Mouse (Mus musculus): ENCODE measurements at regions not wholly inside any gene's neighbourhood (a gene's known extent, or its start where the extent isn't known, plus 50 kb on each side); places are given as distances from the start of the nearest gene placed in this dataset.

DNA sequence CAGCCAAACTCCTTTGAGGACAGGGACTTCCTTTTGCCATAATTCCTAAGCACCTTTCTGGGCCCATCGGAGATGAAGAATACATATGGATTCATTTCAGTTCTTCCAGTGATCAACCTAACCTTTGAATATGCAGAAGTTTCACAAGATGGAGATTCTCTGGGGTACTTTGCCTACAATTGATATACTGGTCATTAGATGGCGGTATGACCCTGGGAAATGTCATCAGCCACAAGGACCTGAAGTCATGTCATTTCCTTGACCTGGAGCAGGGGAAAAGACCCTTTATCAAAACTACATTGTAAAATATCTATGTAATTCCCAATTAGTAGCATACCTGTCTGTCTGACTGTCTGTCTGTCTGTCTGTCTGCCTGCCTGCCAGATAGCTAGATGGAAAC is 164.0 kb upstream of the Slc24a3 start:
- H3K4me2 ChIP-seq, result no peak overlapping the region
- ATAC-seq (ENCODE audit: borderline replicate concordance, extremely low read depth, low FRiP score, low TSS enrichment), result no peak
- H3K27me3 ChIP-seq, result no peaks in the 10 kb centered on the region
- WGBS, result 71% methylated on average over 2 of the region's 2 CpGs
- H3K4me1 ChIP-seq, result no peaks in the 10 kb centered on the region
- no peak overlapping the region for H3K9ac ChIP-seq
- no peaks in the 10 kb centered on the region for H3K36me3 ChIP-seq
- H3K9me3 ChIP-seq, result no peaks in the 10 kb centered on the region
- H3K27ac ChIP-seq, result no peak overlapping the region
- no peak overlapping the region for H3K4me3 ChIP-seq

GRCm38 (mm10) chr2:145010674-145011073 is 156.9 kb upstream of the Slc24a3 start:
- H3K27me3 ChIP-seq, result no peaks in the 10 kb centered on the region
- no peak for ATAC-seq (ENCODE audit: borderline replicate concordance, extremely low read depth, low FRiP score, low TSS enrichment)

DNA sequence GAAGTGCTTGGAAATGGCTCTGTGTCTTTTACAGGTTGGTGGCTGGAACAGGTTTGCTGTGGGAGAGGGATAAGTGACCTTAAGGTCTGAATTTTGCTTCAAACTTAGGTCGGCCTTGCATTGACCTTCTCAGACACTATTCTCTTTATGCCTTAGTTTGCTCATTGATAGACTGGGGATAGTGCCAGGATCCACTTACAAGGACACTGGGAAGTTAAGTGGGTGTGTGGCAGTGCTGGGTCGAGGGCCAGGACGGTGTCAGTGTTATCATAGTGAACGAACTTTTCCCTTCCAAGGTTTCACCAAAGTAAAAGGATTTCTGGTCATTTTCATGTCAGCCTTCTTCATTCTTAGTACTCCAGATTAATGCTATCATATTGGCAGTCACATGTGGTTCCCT is 156.3 kb upstream of the Slc24a3 start:
- no peaks in the 10 kb centered on the region for H3K36me3 ChIP-seq
- H3K4me2 ChIP-seq, result no peak overlapping the region
- no peak overlapping the region for H3K4me3 ChIP-seq
- H3K9ac ChIP-seq, result no peak overlapping the region
- H3K4me1 ChIP-seq, result no peaks in the 10 kb centered on the region
- no peak for ATAC-seq (ENCODE audit: borderline replicate concordance, extremely low read depth, low FRiP score, low TSS enrichment)
- WGBS, result 63% methylated on average over 4 of the region's 4 CpGs
- no peaks in the 10 kb centered on the region for H3K27me3 ChIP-seq
- no peak overlapping the region for H3K27ac ChIP-seq
- H3K9me3 ChIP-seq, result no peaks in the 10 kb centered on the region

More at GRCm38 (mm10) chr2:145010674-145011073, 156.9 kb upstream of the Slc24a3 start:
- H3K27ac ChIP-seq, result no peak overlapping the region
- H3K4me1 ChIP-seq, result no peaks in the 10 kb centered on the region
- no peak overlapping the region for H3K4me3 ChIP-seq
- no peak overlapping the region for H3K9ac ChIP-seq
- no peaks in the 10 kb centered on the region for H3K9me3 ChIP-seq
- no peaks in the 10 kb centered on the region for H3K36me3 ChIP-seq
- no peak overlapping the region for H3K4me2 ChIP-seq

DNA sequence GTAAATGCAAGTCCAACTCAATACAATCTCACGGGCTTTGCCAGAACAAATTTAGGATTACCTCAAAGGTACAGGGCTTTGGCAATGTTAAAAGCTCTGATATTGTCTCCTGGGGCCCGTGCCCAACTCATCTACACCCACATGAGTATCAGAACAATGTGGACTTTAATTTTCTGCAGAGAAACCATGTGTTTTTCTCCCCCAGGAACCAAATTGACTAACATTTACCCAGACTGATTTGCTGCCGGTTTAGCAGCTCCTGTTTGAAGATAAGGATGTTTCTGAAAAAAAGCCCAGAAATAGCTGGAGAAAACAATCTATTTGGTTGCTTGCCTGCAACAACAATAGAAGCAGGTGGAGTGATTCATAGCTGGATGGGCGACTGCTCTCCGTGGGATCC is 151.6 kb upstream of the Slc24a3 start:
- 60% methylated on average over 5 of the region's 5 CpGs for WGBS
- ATAC-seq (ENCODE audit: borderline replicate concordance, extremely low read depth, low FRiP score, low TSS enrichment), result no peak
- H3K27me3 ChIP-seq, result no peaks in the 10 kb centered on the region

GRCm38 (mm10) chr2:145016939-145017338 is 150.6 kb upstream of the Slc24a3 start:
- H3K9me3 ChIP-seq, result no peaks in the 10 kb centered on the region
- H3K36me3 ChIP-seq, result no peaks in the 10 kb centered on the region
- no peaks in the 10 kb centered on the region for H3K27me3 ChIP-seq
- no peak overlapping the region for H3K4me2 ChIP-seq
- no peak overlapping the region for H3K9ac ChIP-seq
- ATAC-seq (ENCODE audit: borderline replicate concordance, extremely low read depth, low FRiP score, low TSS enrichment), result no peak
- H3K27ac ChIP-seq, result no peak overlapping the region
- no peaks in the 10 kb centered on the region for H3K4me1 ChIP-seq
- no peak overlapping the region for H3K4me3 ChIP-seq

More for the DNA sequence above, 151.6 kb upstream of the Slc24a3 start:
- Histone ChIP-seq H3K4me3 (no peak overlapping the region), H3K4me2 (no peak overlapping the region), H3K4me1 (no peaks in the 10 kb centered on the region), H3K9me3 (no peaks in the 10 kb centered on the region), H3K36me3 (no peaks in the 10 kb centered on the region), H3K27ac (no peak overlapping the region), H3K9ac (no peak overlapping the region)

- no peaks in the 10 kb centered on the region for H3K36me3 ChIP-seq
- H3K4me3 ChIP-seq, result no peak overlapping the region
- H3K4me1 ChIP-seq, result no peaks in the 10 kb centered on the region
- no peak for ATAC-seq (ENCODE audit: borderline replicate concordance, extremely low read depth, low FRiP score, low TSS enrichment)
- H3K27me3 ChIP-seq, result no peaks in the 10 kb centered on the region
- 39% methylated on average over 2 of the region's 2 CpGs for WGBS
- H3K9ac ChIP-seq, result no peak overlapping the region
- H3K27ac ChIP-seq, result no peak overlapping the region
- no peaks in the 10 kb centered on the region for H3K9me3 ChIP-seq
- no peak overlapping the region for H3K4me2 ChIP-seq
These were observed 149.9 kb upstream of the Slc24a3 start for GRCm38 (mm10) chr2:145017625-145018167.

DNA sequence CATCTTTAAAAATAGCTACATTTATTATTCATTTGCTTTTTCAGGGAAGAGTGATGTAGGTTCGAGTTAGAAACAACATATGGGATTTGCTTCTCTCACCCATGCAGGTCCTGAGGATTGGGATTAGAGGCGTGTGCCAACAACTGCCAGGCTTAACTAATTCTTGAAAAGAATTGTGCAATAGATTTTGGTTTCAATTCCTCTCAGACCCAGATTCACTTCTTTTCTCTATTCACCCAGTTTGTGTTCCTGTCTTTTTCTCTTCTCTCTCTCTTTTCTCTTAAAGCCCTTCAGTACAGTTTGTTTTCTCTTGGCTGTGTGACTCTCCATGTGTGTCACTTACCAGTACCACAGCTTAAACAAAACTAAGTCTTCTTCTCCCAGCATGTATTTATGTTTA is 119.8 kb upstream of the Slc24a3 start:
- H3K36me3 ChIP-seq, result no peaks in the 10 kb centered on the region
- 56% methylated on average over 2 of the region's 2 CpGs for WGBS
- H3K27me3 ChIP-seq, result no peaks in the 10 kb centered on the region
- no peak for ATAC-seq (ENCODE audit: borderline replicate concordance, extremely low read depth, low FRiP score, low TSS enrichment)
- H3K4me1 ChIP-seq, result no peaks in the 10 kb centered on the region
- H3K4me2 ChIP-seq, result no peak overlapping the region
- H3K4me3 ChIP-seq, result no peak overlapping the region
- no peak overlapping the region for H3K9ac ChIP-seq
- no peak overlapping the region for H3K27ac ChIP-seq
- H3K9me3 ChIP-seq, result no peaks in the 10 kb centered on the region

DNA sequence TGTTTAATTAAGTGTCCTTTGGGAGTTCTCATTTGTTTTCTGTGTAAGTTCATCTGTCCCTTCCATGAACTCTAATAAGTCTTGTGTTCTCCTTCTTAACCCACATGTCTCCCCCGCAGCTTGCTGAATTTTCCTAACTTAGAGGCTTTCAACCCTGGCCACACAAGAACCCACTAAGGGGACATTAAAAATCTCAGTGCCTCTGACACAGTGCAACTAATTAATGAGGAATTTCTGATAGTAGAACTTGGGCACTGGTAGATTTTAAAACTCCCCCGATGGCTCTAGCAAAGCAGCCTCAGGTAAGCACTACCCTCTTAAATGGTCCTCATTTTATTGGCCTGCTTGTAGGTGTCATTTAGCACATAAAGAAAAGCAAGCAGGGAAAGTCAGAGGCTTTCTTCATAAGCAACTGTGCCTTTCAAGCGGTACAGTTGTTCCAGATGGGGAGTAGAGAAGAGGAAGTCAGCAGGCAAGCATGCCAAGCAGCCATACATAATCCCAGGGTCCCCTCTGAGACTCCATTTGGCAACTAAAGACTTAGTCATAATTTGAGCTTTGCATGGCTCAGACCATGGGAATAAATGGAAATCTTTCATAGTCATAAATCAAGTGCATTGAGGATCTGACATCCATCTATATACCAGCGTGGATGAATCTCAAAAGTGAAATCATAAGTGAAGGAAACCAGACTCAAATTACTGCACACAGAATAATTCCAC is 117.7 kb upstream of the Slc24a3 start:
- H3K9ac ChIP-seq, result no peak overlapping the region
- H3K4me2 ChIP-seq, result no peak overlapping the region
- no peaks in the 10 kb centered on the region for H3K4me1 ChIP-seq
- no peaks in the 10 kb centered on the region for H3K27me3 ChIP-seq
- H3K36me3 ChIP-seq, result no peaks in the 10 kb centered on the region
- no peak for ATAC-seq (ENCODE audit: borderline replicate concordance, extremely low read depth, low FRiP score, low TSS enrichment)
- H3K4me3 ChIP-seq, result no peak overlapping the region
- H3K9me3 ChIP-seq, result no peaks in the 10 kb centered on the region
- no peak overlapping the region for H3K27ac ChIP-seq
- 75% methylated on average over 4 of the region's 4 CpGs for WGBS

- H3K4me3 ChIP-seq, result no peak overlapping the region
- H3K27me3 ChIP-seq, result no peaks in the 10 kb centered on the region
- no peak for ATAC-seq (ENCODE audit: borderline replicate concordance, extremely low read depth, low FRiP score, low TSS enrichment)
- H3K36me3 ChIP-seq, result no peaks in the 10 kb centered on the region
- no peak overlapping the region for H3K27ac ChIP-seq
- H3K9ac ChIP-seq, result no peak overlapping the region
- WGBS, result 68% methylated on average over 2 of the region's 2 CpGs
- no peaks in the 10 kb centered on the region for H3K4me1 ChIP-seq
- H3K9me3 ChIP-seq, result no peaks in the 10 kb centered on the region
- no peak overlapping the region for H3K4me2 ChIP-seq
These were observed 115.1 kb upstream of the Slc24a3 start for GRCm38 (mm10) chr2:145052405-145052804.

- Histone ChIP-seq H3K9ac (no peak overlapping the region), H3K4me2 (no peak overlapping the region), H3K36me3 (no peaks in the 10 kb centered on the region), H3K27ac (no peak overlapping the region), H3K4me3 (no peak overlapping the region), H3K27me3 (no peaks in the 10 kb centered on the region), H3K4me1 (no peaks in the 10 kb centered on the region), H3K9me3 (no peaks in the 10 kb centered on the region)
- 70% methylated on average over 3 of the region's 3 CpGs for WGBS
- ATAC-seq (ENCODE audit: borderline replicate concordance, extremely low read depth, low FRiP score, low TSS enrichment), result no peak
These were observed 111.3 kb upstream of the Slc24a3 start for GRCm38 (mm10) chr2:145056219-145056618.

DNA sequence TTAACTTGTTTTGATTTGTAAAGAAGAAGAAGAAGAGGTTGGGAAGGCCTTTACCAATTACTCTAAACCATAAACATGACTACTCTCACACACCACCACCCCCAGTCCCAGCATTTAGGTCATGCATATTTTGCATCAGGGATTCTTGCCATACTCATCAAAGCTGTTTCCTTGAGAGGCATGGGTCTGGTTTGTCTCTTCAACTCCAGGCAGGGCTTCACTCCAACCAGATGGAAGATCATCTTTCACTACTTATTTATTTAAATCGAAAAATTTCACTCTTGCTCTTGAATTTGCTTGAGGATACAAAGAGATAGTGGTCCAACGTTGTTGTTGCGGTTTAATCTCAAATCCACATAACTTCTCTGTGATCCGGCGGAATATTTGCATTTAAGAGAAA is 110.8 kb upstream of the Slc24a3 start:
- 46% methylated on average over 5 of the region's 5 CpGs for WGBS
- no peak overlapping the region for H3K9ac ChIP-seq
- H3K27ac ChIP-seq, result no peak overlapping the region
- ATAC-seq (ENCODE audit: borderline replicate concordance, extremely low read depth, low FRiP score, low TSS enrichment), result no peak
- no peaks in the 10 kb centered on the region for H3K36me3 ChIP-seq
- H3K27me3 ChIP-seq, result no peaks in the 10 kb centered on the region
- no peak overlapping the region for H3K4me2 ChIP-seq
- no peaks in the 10 kb centered on the region for H3K4me1 ChIP-seq
- no peak overlapping the region for H3K4me3 ChIP-seq
- no peaks in the 10 kb centered on the region for H3K9me3 ChIP-seq

DNA sequence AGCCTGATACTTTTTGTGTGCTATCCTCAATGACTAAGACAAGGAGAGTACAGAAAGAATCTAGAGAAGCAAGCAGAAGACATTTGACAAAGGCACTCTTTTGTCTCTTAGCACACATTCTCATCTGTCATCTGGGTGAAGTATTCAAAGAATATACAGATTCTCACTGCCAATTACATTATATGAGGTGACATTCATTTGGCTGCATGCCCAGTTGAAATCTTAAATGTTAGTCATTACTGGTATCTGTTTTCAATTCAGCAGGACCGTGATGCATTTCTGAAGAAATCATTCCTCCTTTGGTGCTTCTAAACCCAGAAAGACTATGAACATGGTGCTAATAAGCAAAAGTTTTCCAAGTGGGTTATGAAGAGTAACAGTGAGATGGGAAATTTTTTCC is 97.6 kb upstream of the Slc24a3 start:
- Histone ChIP-seq H3K36me3 (no peaks in the 10 kb centered on the region), H3K27ac (no peak overlapping the region), H3K4me2 (no peak overlapping the region), H3K27me3 (no peaks in the 10 kb centered on the region), H3K9ac (no peak overlapping the region), H3K4me3 (no peak overlapping the region), H3K9me3 (no peaks in the 10 kb centered on the region), H3K4me1 (no peaks in the 10 kb centered on the region)
- WGBS, result 48% methylated on average over 1 of the region's 1 CpGs
- ATAC-seq (ENCODE audit: borderline replicate concordance, extremely low read depth, low FRiP score, low TSS enrichment), result no peak

GRCm38 (mm10) chr2:145081926-145082325 is 85.6 kb upstream of the Slc24a3 start:
- H3K4me2 ChIP-seq, result no peak overlapping the region
- H3K27me3 ChIP-seq, result no peaks in the 10 kb centered on the region
- ATAC-seq (ENCODE audit: borderline replicate concordance, extremely low read depth, low FRiP score, low TSS enrichment), result no peak
- WGBS, result 85% methylated on average over 2 of the region's 2 CpGs
- no peak overlapping the region for H3K4me3 ChIP-seq
- H3K27ac ChIP-seq, result no peak overlapping the region
- no peaks in the 10 kb centered on the region for H3K4me1 ChIP-seq
- no peaks in the 10 kb centered on the region for H3K9me3 ChIP-seq
- H3K9ac ChIP-seq, result no peak overlapping the region
- H3K36me3 ChIP-seq, result no peaks in the 10 kb centered on the region

Data from lung, embryonic 15.5 days (tissue).